Mouse (Mus musculus) embryo, embryonic 11.5 days (tissue): ENCODE data around the gene Irs1.
A peak's percentile ranks its signal among the peaks of the same experiment; 100 is the strongest.

Experiments used
- DNase-seq: peaks from one replicate; pipeline ENCODE4 v3.0.0-alpha.2; 2012; ENCODE audit warnings: low read depth, low spot score

Gene Irs1

DNA sequence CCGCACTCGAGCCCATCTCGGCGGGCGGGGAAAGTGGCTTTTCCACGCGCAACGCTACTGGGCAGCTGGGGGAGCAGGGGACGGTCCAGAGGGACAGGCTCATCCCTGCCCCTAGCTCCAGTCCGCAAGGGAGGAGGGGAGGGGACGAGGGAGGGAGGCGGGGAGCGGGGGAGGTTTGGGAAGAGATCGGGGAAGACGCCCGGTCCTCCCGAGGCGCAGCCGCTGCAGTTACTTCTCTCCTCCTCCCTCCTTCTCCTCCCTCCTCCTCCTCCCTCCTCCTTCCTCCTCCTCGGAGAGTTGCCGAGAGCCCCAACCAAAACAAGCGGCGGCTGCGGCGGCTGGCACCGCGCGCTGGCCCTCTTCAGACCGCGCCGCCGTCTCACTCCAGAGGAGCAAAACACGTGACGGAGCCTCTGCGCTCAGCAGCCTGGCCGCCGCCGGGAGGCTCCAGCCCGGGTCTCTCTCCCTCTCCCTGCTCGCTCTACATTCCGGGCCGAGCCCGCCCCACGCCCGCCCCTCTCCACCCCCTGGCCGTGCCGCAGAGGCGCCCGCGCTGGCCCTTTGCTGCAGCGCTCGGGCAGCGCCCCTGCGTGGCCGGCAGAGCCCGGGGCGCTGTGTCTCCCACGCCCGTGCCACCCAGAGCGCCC is at the start of gene Irs1:
Irs1 (minus strand) TSS at position 266 of the 647 bp plus-strand sequence.
- peak; percentile 79 for DNase-seq

DNA sequence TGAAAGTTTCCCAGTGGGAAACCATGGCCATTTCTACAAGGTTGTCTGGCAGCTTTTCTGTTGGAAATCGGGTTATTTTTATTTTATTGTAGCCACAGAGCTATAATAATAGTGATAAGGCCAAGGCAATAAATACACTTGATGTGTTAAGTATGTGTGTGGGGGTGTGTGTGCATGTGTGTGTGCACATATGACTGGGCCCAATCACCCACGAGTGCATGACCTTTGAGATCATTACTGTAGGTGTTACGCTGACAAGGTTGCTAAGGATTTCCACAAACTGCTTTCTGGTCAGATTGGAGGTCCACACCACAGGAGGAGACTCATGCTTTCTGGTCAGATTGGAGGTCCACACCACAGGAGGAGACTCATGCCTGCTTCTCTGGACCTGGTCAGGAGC is 43.3 kb upstream of the Irs1 start:
- DNase-seq = no peak

DNA sequence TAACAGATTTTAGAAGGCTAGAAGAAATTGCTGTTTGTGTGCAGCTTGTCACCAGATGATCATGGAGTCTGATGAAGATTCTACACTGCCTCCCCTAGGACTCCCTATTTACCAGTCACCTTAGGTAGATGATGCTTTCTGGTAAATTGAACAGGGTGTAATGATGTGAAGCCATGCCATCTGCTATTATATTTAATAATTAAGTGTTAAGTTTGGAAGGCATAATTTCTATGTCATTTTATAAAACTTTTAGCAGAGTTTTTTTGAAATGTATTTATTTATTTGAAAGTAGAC is 38.7 kb upstream of the Irs1 start:
- no peak for DNase-seq

DNA sequence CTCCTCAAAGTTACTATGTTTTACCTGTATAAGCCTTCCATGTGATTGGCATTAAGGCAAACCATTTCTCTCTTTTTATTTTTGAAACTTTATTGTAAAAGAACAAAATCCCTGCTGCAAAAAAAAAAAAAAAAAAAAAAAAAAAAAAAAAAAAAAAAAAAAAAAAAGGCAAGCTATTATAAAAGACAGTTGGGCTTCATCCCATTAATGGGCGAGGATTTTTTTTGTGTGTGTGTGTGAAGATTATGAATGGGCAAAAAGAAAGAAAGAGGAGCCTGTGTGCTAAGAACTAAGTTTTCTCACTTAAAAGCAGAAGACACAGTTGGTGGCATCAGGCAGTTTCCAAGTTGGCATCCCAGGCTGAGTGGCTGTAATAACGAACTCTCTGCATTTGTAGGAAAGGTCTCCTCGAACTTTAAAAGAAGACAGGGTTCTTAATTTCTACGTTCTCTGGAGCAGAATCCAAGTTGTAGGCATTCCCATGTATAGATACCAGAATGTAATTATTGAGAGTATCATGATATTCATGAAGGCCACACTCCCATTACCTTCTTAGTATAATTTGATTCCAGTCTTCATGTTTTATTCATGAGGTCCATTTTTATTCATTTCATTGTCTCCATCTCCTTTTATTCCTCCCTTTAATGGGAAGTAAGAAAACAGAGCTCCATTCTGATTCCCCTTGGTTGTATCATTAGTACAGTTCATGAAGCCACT is 38.2 kb upstream of the Irs1 start:
- no peak for DNase-seq

DNA sequence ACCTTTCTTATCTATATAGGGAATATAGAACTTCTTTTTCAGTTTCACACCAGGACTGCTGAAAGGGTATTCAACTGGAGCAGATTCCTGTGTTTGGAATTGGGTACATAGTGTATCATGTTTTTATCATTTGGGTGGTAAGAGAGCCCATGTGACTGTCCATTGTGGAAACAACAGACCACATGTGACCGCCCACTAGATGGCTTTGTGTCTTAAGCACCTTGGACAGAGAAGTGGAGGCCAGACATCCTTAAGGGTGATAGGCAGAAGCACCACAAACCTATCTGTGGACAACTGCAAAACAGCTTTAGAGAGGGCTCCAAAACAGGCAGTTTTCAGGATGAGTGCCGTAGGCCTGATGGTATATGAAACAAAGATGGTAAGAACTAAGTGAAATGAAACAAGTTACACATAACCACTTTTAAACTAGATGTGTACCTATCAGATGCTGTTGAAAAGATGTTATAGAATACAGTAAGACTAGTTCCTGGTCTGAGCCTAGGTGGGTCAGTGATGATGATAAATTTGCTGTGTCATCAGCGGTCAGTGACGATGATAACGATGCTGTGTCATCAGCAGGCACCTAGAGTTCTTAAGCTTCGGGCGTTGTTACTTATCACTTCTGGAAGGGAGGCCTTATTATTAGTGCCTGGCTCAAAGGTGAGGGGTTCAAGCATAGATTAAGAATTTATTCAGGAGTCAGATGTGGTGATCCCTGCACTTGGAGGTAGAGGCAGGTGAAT is 37.0 kb upstream of the Irs1 start:
- no peak for DNase-seq

DNA sequence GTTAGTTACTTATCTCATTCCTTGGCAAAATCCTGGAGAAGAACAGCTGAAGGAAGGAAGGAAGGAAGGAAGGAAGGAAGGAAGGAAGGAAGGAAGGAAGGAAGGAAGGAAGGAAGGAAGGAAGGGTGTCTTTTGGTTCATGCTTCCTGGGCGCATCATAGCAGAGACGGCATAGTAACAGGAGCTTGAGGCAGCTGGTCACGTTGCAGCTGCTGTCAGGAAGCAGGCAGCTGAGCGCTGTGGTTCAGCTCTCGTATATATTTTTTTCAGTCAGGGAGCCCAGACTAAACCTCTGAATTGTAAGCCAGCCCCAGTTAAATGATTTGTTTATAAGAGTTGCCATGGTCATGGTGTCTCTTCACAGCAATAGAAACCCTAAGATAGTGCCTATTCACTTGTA is 34.9 kb upstream of the Irs1 start:
- no peak for DNase-seq

DNA sequence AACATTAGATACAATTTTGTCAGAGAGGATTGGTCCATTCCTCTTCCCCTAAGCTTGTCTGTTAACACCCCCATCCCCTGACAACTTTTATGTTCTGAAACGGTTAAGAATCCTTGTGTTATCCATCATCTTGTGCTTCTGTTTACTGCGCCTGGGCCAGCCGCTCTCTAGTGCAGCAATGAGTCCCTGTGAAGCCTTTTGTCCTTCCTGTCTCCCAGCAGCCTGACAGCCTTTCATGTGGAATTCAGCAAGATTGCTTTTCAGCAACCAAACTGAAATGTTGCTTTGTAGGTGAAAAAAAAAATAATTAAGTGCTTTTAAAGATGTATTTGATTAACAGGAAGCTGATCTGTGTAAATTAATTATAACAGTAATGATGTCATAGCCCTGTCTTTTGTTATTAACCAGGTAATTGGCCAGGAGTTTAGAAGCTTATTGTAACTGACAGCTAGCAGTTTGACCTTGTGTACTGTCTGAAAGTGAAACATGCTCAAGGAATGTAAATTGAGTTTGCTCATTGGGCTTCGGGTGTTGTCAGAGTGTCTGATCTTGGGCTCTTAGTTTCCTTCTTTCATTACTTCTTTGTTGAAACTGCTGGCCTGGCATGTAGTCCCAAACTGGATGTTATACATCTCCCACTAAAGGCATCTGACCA is 33.0 kb upstream of the Irs1 start:
- no peak for DNase-seq

DNA sequence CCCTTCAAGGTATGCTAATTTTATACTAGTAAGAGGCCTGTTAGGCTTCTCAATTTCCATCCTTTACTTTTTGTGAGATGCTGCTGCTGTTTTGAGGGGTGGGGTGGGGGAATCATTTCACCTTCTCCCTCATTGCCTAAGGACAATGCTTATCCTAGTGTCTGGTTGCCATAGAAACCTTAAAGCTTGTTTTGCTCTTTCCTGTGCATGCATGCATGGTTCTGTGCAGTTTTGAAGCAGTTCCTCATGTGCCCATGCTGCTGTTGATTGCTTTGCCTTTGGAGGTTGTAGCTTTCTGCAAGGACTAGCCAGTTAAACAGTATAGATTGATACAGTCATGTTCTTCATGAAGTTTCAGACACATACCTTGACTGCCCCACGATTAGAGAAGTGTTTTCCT is 30.2 kb upstream of the Irs1 start:
- no peak for DNase-seq

DNA sequence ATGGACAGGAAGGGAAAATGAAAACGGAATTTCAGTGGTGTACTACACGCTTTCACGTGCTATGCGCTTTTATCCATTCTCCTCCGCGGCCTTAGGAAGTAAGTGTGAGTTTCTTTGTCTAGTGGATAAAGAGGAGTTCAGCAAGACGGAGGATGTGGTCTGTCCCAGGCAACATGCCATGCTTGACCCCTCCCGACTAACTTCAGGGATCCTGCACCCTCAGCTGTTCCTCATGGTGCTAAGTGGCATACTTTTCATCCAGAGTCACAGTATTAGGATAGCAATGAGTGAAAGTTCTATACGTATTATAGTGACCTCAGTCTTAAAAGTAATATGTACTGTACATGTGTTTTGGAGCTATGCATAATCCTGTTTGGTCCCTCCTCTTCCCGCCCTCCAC is 29.6 kb upstream of the Irs1 start:
- DNase-seq = no peak

DNA sequence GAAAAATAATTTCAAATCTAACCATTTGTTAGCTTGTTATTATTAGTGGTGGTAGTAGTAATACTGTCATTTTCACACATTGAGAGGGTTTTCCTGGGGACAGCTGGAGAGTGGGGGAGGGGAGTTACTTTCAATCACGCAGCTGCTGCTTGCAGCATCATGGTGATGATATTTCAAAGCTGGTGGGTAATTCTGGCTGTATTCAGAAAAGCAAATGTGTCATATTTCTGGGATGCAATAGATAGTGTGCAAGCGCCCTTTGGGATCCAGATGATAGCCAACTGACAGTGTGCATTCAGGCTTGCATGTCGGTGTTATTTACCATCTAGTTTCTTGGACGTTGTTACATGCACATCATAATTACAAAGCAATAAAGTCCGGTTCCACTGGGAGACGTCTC is 29.2 kb upstream of the Irs1 start:
- no peak for DNase-seq

DNA sequence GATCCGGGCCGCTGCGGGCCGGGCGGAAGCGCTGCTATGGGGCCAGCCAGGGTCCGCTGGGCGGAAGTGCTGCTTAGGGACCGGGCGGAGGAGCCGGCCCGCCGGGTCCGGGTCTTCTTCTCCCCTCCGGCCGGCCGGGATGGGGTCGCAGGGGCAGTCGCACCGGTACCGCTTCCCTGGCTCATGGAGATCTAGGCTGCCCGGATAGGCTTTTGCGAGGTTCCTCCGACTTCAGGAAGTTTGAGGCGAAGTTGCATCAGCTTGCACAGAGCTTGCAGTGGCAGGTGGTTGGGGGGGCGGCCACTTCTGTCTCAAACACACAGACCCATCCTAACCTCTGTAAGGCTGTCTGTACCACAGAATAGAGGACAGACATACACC is 25.5 kb upstream of the Irs1 start:
- no peak for DNase-seq

DNA sequence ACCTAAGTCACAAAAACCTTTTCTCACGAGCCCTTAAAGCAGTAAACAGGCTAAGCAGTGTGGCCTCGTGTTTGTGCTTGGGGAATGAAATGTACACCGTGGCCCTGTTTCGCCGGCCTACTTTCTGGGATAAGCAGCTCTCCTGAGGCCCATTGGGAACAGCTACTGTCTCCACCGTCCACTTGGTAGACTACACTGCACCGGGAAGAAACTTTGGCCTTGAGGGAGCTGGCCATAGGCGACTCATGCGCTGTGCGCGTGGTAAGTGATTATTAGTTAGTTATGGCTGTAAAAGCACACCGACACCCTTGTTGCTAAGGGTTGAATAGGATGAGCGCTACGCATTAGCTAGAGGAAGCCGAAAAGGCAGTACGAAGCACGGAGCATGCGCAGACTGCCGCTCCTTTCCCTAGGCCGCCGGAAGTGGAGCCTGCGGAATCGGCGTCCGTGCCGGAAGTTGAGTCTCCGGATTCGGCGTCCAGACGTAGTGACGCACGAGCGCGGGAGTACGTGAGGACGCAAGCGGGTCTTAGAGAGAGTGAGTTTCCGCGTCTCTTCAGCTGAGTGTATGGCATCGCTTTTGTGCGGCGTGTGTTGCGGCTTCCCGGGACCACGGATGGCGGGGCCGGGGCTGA is 25.0 kb upstream of the Irs1 start, which contains the start of gene Rhbdd1:
Rhbdd1 (plus strand) TSS at position 342 of the 635 bp plus-strand sequence.
- DNase-seq = peak; percentile 97

DNA sequence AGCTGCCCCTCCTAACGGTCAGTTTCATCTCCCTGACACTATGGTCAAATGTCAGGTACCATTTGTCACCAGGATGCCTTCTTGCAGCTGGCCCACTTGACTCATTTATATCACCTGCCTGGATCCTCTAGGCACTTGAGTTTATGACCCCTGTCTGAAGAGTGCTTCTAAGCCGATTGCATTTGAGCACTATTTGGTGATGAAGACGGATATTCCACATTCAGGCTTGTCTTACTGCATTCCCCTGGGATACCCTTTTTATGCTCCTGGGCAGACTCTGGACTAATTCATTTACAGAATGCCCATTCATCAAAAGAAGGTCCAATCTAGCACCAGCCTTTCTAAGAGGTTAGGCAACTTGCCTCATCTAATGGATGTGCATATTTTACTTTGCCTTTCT is 13.3 kb upstream of the Irs1 start:
- DNase-seq = no peak

DNA sequence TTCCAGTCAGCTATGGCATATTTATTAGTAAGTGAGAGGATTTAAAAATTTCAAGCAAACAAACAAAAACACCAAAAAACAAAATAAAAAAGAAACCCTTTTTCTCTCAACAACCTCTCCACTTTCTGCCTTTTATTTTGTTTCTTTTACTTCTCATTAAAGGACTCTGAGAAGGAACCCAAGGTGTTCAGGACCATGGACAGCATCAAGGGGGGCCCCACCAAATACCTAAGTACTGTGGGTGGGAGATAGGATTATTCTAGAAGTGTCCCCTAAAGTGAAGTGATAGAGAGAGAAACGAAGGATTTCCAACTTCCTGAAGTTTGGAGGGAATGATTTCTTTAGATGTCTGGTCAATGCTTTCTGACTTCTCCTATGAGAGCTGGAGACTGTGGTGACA is 7.4 kb upstream of the Irs1 start:
- no peak for DNase-seq

DNA sequence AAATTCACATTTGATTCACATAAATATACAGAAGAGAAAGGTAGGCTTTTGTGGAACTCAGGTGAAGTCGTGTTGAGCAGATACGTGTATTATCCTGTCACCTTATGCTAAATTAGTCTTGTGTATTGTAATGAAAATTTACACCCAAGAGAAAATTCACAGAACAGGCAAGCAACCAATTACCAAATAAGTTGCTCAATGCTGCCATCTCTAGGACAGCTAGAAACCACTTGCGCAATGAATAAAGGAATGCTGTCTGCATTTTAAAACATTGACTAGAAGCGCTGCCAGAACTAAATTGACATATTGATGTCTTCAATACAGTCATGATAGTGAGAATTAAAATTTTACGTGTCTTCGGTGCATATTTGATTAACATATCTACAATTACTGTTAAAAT is 2.9 kb upstream of the Irs1 start:
- no peak for DNase-seq

DNA sequence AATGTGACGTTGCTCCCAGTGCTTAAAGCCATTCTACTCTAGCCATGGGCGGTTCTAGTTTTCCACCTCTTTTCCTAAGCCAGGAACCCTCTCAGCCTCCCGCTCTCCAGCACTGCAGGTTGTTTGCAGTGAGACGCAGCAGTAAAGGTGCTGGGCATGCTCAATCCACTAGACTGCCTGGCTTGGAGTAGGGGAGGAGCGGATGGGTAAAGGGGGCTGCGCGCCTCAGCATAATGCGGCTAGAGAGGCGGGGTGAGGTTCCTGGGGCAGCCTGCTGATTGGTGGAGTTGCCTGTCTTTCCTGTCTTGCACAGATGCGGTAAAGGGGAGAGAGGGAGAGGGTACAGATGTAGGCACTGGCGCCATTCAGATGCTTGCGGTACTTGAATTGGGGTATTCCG is 1.6 kb upstream of the Irs1 start:
- DNase-seq = peak; percentile 61

DNA sequence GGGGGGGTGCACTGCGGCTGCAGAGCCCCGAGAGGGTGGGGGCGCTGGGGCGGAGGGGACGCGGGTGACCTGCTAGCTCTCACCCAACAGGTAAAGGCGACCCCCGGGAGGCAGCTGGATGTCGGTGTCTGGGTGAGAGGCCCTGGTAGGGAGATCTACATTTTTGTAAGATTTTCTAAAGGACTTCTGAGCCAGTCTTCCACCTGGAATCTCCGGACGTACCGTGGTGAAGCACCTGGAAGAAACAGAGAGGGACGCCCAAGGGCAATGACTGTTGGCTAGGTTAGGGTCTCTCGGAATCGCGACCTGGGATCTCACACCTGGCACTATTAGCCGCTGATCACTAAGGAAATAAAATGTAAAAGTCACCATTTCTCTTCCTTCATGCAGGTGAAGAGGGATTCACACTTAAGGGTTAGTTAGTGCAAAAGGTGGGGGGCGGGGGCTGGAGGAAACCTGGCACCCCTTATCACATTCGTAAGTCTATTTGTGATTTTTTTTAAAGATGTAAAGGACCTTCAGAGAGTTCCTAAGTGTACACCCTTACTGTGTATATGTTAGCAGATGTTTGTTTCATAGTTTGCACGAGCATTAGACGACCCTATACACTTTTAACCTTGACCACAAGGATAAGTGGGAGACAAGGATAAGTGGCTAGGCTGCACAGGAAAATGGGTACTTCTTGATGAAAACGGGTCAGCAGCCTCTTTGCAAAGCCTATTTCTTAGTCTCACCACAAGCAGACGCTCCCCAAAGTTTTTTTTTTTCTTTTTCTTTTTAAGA is 905 bp upstream of the Irs1 start:
- no peak for DNase-seq

DNA sequence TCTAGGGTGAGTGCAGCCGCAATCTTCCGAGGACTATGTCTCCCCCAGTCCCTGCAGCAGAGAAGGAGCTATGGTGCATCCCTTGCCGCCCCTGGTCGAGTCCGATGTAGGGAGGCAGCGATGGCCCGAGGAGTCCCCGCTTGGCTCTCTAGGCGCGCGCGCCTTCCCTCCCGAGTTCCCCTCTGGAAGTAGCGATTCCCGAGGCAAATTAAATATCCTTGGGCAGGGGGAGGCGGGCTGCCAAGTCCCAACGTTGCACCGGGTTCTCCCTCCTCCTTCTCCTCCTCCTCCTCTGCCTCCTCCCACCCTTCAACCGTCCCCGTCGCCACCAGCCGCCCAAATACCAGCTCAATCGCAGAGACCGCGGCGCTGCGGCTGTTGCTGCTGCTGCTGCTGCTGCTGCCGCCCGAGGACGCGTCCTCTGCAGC is 479 bp downstream of the Irs1 start:
- no peak for DNase-seq

DNA sequence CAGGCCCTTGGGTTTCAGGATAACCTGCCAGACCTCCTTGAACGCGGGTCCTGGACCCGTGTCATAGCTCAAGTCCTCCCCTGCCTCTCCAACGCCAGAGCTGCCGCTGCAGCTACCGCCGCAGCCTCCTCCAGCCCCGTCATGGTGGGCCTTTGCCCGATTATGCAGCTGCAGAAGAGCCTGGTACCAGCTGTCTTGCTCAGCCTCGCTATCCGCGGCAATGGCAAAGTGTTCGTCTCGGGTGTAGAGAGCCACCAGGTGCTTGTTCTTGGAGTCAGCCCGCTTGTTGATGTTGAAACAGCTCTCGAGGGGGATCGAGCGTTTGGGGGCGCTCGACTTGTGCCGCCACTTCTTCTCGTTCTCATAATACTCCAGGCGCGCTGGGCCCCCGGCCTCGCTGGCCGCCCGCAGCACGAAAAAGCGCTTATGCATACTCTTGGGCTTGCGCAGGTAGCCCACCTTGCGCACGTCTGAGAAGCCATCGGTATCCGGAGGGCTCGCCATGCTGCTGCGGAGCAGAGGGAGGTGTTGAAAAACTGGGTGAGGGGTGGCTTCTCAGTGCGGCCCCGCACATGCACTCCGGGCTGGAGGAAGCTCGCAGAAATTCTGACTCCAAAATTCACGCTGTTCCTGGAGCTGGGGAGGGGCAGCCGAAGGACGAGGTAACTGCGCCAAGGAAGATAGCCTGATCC is 1.1 kb downstream of the Irs1 start:
- DNase-seq = no peak

DNA sequence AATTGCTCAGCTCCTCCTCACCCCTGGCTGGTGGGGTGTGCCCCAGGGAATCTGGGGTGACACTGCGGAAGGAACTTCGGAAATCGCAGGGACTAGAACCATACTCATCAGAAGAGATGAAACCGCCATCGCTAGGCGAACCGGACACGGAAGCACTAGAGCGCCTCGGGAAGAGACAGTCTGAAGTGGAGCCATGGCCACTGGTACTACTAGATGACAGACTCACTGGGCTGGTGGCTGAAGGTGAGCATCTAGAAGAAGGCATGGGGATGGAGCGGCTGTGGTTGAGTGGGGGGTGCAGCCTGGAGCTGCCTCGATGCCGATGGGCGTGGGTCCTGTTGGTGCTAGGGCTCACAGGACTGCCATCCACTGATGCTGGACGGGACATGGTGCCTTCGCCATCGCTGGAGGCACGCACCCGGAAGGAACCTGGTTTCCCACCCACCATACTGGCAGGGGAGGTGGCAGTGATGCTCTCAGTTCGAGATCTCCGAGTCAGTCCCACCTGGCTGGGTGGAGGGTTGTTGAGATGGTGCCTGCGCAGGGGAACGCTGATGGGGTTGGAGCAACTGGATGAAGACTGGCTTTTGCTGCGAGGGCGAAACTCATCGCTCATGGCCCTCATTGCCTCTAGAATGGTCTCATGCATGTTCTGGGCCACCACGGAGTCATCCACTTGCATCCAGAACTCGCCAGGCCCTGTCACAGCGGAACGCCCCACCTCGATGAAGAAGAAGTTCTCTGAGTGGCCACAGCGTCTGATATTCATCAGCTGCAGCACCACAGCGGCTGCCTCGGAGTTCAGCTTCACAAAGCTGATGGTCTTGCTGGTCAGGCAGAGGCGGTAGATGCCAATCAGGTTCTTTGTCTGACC is 1.9 kb downstream of the Irs1 start:
- no peak for DNase-seq
